Mouse (Mus musculus) neural tube, embryonic 11.5 days (tissue): Measurements from ENCODE around the gene Ly6g6e. TPM values are rescaled to one million over a fixed set of nuclear protein-coding genes. Genes with fewer than 3 reads are reported as not detected.
A peak's percentile ranks its signal among the peaks of the same experiment; 100 is the strongest.

Source experiments
- ATAC-seq: fragments of 200-750 bp; cut with Nextera tagmentation; 2 replicates; pipeline ENCODE4 v1.8.0; 2017; ENCODE audit warnings: moderate number of reproducible peaks, mild to moderate bottlenecking, moderate TSS enrichment, moderate library complexity; ENCODE audit not compliant: insufficient read depth, low FRiP score, low TSS enrichment
- DNase-seq: peaks from one replicate; pipeline ENCODE4 v3.0.0-alpha.2; 2015; ENCODE audit warnings: low spot score
- H3K27ac ChIP-seq: fragments of 300-500 bp; sonication (generic); 2 replicates; pipeline ENCODE4 v1.5.1; 2014; ENCODE audit warnings: low read depth, mild to moderate bottlenecking, low read length
- H3K27me3 ChIP-seq: fragments of 300-500 bp; sonication (generic); 2 replicates; pipeline ENCODE4 v1.6.1; 2014; ENCODE audit warnings: mild to moderate bottlenecking, low read length, mixed read lengths; ENCODE audit not compliant: control insufficient read depth, insufficient read depth
- H3K36me3 ChIP-seq: fragments of 300-500 bp; sonication (generic); 2 replicates; pipeline ENCODE4 v1.6.1; 2014; ENCODE audit warnings: mild to moderate bottlenecking, low read length, moderate library complexity, mixed read lengths; ENCODE audit not compliant: control insufficient read depth, insufficient read depth
- H3K4me1 ChIP-seq: fragments of 300-500 bp; sonication (generic); 2 replicates; pipeline ENCODE4 v1.6.1; 2014; ENCODE audit warnings: low read length, mixed read lengths; ENCODE audit not compliant: control insufficient read depth, insufficient read depth
- H3K4me2 ChIP-seq: fragments of 300-500 bp; sonication (generic); 2 replicates; pipeline ENCODE4 v1.6.1; 2014; ENCODE audit warnings: low read depth, mild to moderate bottlenecking, moderate library complexity
- H3K4me3 ChIP-seq: fragments of 300-500 bp; sonication (generic); 2 replicates; pipeline ENCODE4 v1.5.1; 2014; ENCODE audit warnings: low read depth, low read length
- H3K9ac ChIP-seq: fragments of 300-500 bp; sonication (generic); 2 replicates; pipeline ENCODE4 v1.6.1; 2014; ENCODE audit warnings: mild to moderate bottlenecking, low read length
- H3K9me3 ChIP-seq: fragments of 300-500 bp; sonication (generic); 2 replicates; pipeline ENCODE4 v1.6.1; 2016; ENCODE audit warnings: low read length; ENCODE audit not compliant: control insufficient read depth
- WGBS: fragments of 180-500 bp; shearing (Covaris S2); extraction: QIAGEN DNeasy Blood & Tissue Kit; methylation state at CpG from one replicate; pipeline ENCODE4 v1.1.7; 2014; 5-methylcytosine and 5-hydroxymethylcytosine counted together
- polyA plus RNA-seq: library from polyadenylated mRNA; unstranded; fragments of >200 nt; fragmentation: Nextera tagmentation; extraction: Ambion mirVana; gene quantifications from 2 replicates; pipeline ENCODE4 v1.2.1, GENCODE M21; 2014

Ly6g6e gene
- polyA plus RNA-seq, 1 experiment from 2014 or later = 0.46 TPM

GRCm38 (mm10) chr17:35090166-35090932, 13.6 kb downstream of the Ly6g6e start:
- peak overlapping the region; percentile 60; the same call in 1 of the 2 replicates for H3K4me3 ChIP-seq
- peaks cover 6% of the 10 kb centered on the region; the same call in 1 of the 2 replicates for H3K4me1 ChIP-seq
- H3K4me2 ChIP-seq = peak overlapping the region; percentile 66; the same call in 1 of the 2 replicates
- H3K27me3 ChIP-seq = no peaks in the 10 kb centered on the region
- H3K27ac ChIP-seq = no peak overlapping the region
- no peaks in the 10 kb centered on the region for H3K9me3 ChIP-seq
- no peak for DNase-seq
- no peak for ATAC-seq
- peaks cover 5% of the 10 kb centered on the region for H3K36me3 ChIP-seq
- whole genome bisulfite sequencing = 79% methylated on average over 8 of the region's 8 CpGs
- H3K9ac ChIP-seq = 0 out of 2 replicates have a peak overlapping the region, but pooled peaks have one; percentile 3

- Histone ChIP-seq H3K9me3 (no peaks in the 10 kb centered on the region), H3K27me3 (no peaks in the 10 kb centered on the region), H3K4me1 (peaks cover 6% of the 10 kb centered on the region; the same call in 1 of the 2 replicates), H3K4me3 (no peak overlapping the region), H3K4me2 (no peak overlapping the region), H3K9ac (no peak overlapping the region), H3K36me3 (peaks cover 11% of the 10 kb centered on the region), H3K27ac (no peak overlapping the region)
- 91% methylated on average over 14 of the region's 14 CpGs for WGBS
- DNase-seq (no peak), ATAC-seq (no peak)
Observed at GRCm38 (mm10) chr17:35092403-35093198, 15.9 kb downstream of the Ly6g6e start.

GRCm38 (mm10) chr17:35094475-35095365, 18.0 kb downstream of the Ly6g6e start:
- H3K4me1 ChIP-seq = peaks cover 6% of the 10 kb centered on the region; the same call in 1 of the 2 replicates
- no peaks in the 10 kb centered on the region for H3K9me3 ChIP-seq
- no peak for ATAC-seq
- 92% methylated on average over 15 of the region's 15 CpGs for WGBS
- no peak overlapping the region for H3K4me3 ChIP-seq
- H3K27ac ChIP-seq = no peak overlapping the region
- no peaks in the 10 kb centered on the region for H3K27me3 ChIP-seq
- H3K36me3 ChIP-seq = peaks cover 13% of the 10 kb centered on the region
- no peak overlapping the region for H3K4me2 ChIP-seq
- no peak overlapping the region for H3K9ac ChIP-seq
- DNase-seq = no peak

GRCm38 (mm10) chr17:35096597-35096996, 19.9 kb downstream of the Ly6g6e start:
- no peak for DNase-seq
- no peaks in the 10 kb centered on the region for H3K27me3 ChIP-seq
- H3K9ac ChIP-seq = no peak overlapping the region; the same call in 1 of the 2 replicates
- H3K27ac ChIP-seq = no peak overlapping the region
- no peaks in the 10 kb centered on the region for H3K4me1 ChIP-seq
- ATAC-seq = no peak
- H3K36me3 ChIP-seq = peaks cover 16% of the 10 kb centered on the region
- H3K4me3 ChIP-seq = no peak overlapping the region
- H3K9me3 ChIP-seq = no peaks in the 10 kb centered on the region
- no peak overlapping the region for H3K4me2 ChIP-seq
- 86% methylated on average over 12 of the region's 12 CpGs for WGBS

- Histone ChIP-seq H3K9ac (no peak overlapping the region; the same call in 1 of the 2 replicates), H3K4me1 (no peaks in the 10 kb centered on the region), H3K36me3 (peaks cover 20% of the 10 kb centered on the region), H3K27ac (no peak overlapping the region), H3K4me3 (no peak overlapping the region), H3K27me3 (no peaks in the 10 kb centered on the region), H3K9me3 (no peaks in the 10 kb centered on the region), H3K4me2 (no peak overlapping the region)
- ATAC-seq (no peak), DNase-seq (no peak)
- 88% methylated on average over 12 of the region's 12 CpGs for WGBS
Observed at GRCm38 (mm10) chr17:35097164-35097655, 20.5 kb downstream of the Ly6g6e start.

- Histone ChIP-seq H3K9me3 (no peaks in the 10 kb centered on the region), H3K4me2 (no peak overlapping the region), H3K4me3 (no peak overlapping the region), H3K36me3 (peaks cover 20% of the 10 kb centered on the region), H3K9ac (no peak overlapping the region), H3K27me3 (no peaks in the 10 kb centered on the region), H3K4me1 (no peaks in the 10 kb centered on the region), H3K27ac (no peak overlapping the region)
- WGBS = 77% methylated on average over 10 of the region's 10 CpGs
- no peak for ATAC-seq
- no peak for DNase-seq
Observed at GRCm38 (mm10) chr17:35100196-35100765, 23.6 kb downstream of the Ly6g6e start.

GRCm38 (mm10) chr17:35101161-35101560, 24.5 kb downstream of the Ly6g6e start:
- no peak for DNase-seq
- Histone ChIP-seq H3K4me1 (no peaks in the 10 kb centered on the region), H3K9me3 (no peaks in the 10 kb centered on the region), H3K9ac (no peak overlapping the region), H3K4me2 (no peak overlapping the region), H3K4me3 (no peak overlapping the region), H3K36me3 (peaks cover 20% of the 10 kb centered on the region), H3K27me3 (no peaks in the 10 kb centered on the region), H3K27ac (no peak overlapping the region)
- no peak for ATAC-seq
- WGBS = 94% methylated on average over 11 of the region's 11 CpGs

- H3K36me3 ChIP-seq = peaks cover 15% of the 10 kb centered on the region
- H3K4me2 ChIP-seq = no peak overlapping the region
- no peaks in the 10 kb centered on the region for H3K9me3 ChIP-seq
- no peak overlapping the region for H3K27ac ChIP-seq
- DNase-seq (no peak), ATAC-seq (no peak)
- no peak overlapping the region for H3K4me3 ChIP-seq
- H3K27me3 ChIP-seq = no peaks in the 10 kb centered on the region
- no peaks in the 10 kb centered on the region for H3K4me1 ChIP-seq
- no peak overlapping the region for H3K9ac ChIP-seq
- WGBS = 82% methylated on average over 8 of the region's 8 CpGs
Observed at GRCm38 (mm10) chr17:35102299-35102698, 25.6 kb downstream of the Ly6g6e start.
